Mouse (Mus musculus): ENCODE data around the gene Rassf3.

Gene Rassf3

DNA sequence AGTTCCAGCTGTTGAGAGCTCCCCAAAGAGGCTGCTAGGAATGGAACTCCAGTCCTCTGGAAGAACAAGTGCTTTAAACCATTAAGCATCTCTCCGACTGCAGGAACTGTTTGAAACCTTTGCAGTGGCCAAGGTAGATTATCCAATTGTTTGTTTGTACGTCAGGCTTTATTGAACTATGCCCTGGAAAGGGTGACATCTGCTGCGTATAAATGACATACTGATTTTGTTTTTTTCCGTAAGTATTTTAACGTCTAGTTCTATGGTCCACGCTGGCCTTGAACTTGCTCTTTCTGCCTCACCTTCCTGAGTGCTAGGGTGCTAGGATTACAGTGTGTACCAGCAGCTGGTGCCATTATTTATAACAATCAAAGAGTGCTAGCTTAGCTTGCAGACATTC, 13.8 kb upstream of the Rassf3 start:
- DNase-seq (ENCODE audit: inconsistent ontology term) = no peak

DNA sequence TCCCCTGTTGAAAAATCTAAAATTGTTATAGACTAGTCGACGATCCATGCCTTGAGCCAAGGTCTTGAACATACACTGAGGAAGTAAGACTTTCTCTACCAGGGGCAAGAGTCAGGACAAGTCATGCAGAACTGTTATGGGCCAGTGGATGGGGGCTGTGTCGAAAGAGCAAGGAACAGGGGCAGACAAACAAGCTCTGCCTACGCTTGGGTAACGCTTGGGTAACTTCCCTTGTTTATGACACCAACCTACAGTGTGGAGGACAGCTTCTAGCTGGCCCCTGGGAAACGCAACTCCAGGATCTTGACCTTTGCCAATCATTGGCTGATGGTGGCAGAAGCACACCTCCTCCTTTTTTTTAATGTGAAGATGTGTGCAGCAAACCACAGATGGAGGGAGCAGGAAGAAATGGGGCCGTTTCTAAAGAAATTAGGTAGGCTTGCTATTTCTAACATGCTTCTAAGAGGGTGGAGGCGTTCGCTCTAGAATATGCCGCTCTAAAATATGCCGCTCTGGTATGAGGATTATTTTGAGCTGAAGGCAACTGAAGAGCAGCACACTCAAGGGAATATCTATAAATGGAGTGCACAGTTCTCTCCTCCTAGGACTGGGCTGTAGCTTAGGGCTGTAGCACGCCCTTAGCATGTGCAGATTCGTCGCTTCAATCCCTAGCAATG, 12.6 kb upstream of the Rassf3 start:
- no peak for DNase-seq (ENCODE audit: inconsistent ontology term)

DNA sequence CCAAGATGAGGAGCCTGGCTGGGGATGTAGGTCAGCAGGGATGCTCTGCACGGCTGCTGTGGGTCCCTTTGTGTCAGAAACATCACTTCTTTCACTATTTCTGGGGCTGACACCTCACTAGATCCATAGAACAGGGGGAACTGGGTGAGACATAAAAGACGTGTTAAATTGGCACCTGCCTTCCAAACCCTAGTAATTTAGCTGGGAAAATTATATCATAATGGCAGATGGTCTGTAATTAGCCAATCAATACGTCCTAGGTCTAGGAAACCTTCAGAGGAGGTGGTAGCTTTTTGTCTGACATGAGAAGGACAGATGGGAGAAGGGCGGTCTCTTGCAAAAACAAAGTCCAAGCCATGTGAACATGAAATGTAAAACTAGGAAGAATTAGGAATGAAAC, 11.6 kb upstream of the Rassf3 start:
- DNase-seq (ENCODE audit: inconsistent ontology term) = no peak

- DNase-seq (ENCODE audit: inconsistent ontology term) = no peak
Measured at GRCm38 (mm10) chr10:121486350-121486749, 10.2 kb upstream of the Rassf3 start.

- no peak for DNase-seq (ENCODE audit: inconsistent ontology term)
Measured at GRCm38 (mm10) chr10:121483364-121483763, 7.2 kb upstream of the Rassf3 start.

GRCm38 (mm10) chr10:121481141-121481540, 5.0 kb upstream of the Rassf3 start:
- DNase-seq (ENCODE audit: inconsistent ontology term) = no peak

- no peak for DNase-seq (ENCODE audit: inconsistent ontology term)
Measured at GRCm38 (mm10) chr10:121479987-121480386, 3.8 kb upstream of the Rassf3 start.

DNA sequence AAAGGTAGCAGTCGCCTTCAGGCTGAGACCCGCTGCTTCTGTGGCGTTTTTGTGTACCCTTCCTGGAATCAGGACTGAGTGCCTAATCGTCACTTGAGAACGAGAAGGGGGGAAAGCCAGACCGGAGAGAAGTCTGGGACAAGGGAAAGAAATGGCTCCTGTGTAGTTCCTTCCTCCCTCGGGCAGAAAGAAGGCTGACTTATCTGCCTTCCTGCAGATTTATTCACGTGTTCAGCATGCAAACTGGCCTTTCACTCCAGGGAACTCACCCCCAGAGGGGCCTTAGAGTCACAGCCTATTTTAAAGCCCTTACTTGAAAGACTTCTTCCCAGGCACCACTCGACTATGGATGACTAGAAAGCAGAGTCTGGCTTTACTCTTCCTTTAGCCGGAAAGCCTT, 1.3 kb upstream of the Rassf3 start:
- DNase-seq (ENCODE audit: inconsistent ontology term) = no peak

DNA sequence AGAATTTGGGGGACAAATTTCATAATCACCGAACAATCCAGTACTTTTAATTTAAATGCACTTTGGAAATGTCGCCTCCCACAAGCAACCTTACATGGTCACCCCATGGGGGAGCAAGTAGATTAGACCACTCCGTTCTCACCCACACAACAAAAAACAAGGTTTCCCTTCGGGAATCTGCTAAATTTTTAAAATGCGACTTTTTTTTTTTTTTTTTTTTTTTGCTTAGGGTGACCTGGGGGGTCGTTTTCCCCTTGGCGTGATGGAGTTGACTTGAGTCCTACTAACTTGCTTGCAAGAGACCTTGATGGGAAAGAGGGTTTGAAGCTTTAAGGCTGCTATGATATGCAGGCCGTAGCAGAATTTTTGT, 806 bp upstream of the Rassf3 start:
- no peak for DNase-seq (ENCODE audit: inconsistent ontology term)

GRCm38 (mm10) chr10:121475672-121476146, 438 bp downstream of the Rassf3 start:
- DNase-seq (ENCODE audit: inconsistent ontology term) = peak; percentile 52

- DNase-seq (ENCODE audit: inconsistent ontology term) = peak; percentile 13
Measured at GRCm38 (mm10) chr10:121475101-121475671, 961 bp downstream of the Rassf3 start.

DNA sequence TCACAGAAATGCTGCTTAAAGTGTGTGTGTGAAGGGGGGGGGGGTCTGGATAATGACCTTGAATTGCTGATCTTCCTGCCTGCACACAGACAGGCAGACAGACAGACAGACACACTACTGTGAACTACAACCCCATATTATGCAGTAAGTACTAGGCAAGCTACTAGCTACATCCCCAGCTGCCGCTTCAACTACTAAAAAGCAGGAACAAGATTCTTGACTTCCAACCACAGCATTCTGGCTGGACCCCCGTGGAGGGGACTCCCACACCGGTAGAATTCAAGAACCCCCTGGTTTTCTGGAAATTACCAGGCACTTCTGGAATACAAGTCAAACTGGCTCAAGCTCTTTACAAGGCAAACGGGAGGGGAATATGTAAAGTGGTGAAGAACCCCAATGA, 1.9 kb downstream of the Rassf3 start:
- DNase-seq (ENCODE audit: inconsistent ontology term) = no peak

DNA sequence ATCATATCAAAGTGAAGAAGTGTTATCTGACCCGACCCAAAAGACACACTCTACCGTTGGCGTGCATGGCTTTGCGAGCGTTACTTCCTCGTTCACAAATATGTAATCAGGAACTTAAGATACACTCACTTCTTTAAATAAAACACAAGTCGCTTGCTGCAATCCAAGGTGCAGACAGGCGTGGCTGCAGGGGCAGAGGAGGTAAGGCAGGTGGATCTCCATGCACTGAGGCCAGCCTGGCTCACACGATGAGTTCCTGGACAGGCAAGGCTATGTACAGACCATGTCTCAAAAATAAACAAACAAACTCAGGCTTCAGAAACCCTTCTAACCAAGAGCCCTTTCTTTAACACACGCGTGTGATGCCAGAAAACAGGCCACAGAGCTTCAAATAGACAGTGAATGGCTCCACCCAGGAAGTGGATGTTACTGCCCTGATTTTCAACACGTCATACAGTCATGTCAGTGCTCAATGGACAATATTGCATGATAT, 2.4 kb downstream of the Rassf3 start:
- no peak for DNase-seq (ENCODE audit: inconsistent ontology term)

GRCm38 (mm10) chr10:121472593-121473217, 3.4 kb downstream of the Rassf3 start:
- DNase-seq (ENCODE audit: inconsistent ontology term) = no peak

DNA sequence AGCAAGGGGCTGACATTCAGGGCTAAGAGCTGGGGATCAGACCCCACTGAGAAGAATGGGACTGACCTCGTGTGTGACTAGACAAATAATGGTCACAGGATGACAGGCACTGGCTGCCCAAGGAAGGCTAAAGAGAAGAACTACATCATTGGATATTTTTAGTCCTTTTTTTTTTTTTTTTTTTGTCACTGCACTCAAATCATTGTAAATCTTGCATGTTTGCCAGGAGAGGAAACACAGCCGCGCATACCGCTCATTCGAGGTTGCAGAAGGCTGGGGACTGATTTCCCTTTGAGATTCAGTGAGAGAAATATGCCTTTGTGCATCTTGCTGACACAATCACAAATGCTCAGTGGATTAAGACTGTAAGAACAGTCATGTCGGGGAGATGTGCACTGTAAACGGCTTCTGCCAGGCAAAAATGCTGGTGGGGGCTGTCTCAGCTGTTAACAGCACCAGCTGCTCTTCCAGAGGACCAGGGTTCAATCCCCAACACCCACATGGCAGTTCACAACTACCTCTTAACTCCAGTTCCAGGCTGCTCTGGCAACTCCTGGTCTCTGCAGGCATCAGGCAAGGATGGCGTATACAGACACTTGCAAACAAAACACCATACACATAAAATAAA, 4.5 kb downstream of the Rassf3 start:
- peak; percentile 74 for DNase-seq (ENCODE audit: inconsistent ontology term)

GRCm38 (mm10) chr10:121469625-121470024, 6.5 kb downstream of the Rassf3 start:
- no peak for DNase-seq (ENCODE audit: inconsistent ontology term)

DNA sequence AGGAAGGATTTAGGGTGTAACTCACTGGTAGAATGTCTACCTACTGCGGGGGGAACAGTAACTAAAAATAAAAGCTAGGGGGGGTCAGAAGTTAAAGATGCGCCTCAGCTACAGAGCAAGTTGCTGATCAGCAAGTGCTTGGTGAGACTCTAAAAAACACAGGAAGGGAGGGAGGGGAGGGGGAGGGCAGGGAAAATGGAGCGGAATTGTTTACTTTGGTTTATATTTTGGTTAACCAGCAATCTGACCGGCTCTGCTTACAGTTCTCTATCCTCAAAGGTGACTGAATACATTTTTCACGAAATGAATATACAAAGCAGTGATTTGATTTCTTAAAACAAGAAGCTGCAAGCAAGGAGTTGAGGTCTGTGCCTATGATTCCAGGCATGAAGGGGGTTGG, 7.2 kb downstream of the Rassf3 start:
- DNase-seq (ENCODE audit: inconsistent ontology term) = no peak

- no peak for DNase-seq (ENCODE audit: inconsistent ontology term)
Measured at GRCm38 (mm10) chr10:121468261-121468660, 7.9 kb downstream of the Rassf3 start.

DNA sequence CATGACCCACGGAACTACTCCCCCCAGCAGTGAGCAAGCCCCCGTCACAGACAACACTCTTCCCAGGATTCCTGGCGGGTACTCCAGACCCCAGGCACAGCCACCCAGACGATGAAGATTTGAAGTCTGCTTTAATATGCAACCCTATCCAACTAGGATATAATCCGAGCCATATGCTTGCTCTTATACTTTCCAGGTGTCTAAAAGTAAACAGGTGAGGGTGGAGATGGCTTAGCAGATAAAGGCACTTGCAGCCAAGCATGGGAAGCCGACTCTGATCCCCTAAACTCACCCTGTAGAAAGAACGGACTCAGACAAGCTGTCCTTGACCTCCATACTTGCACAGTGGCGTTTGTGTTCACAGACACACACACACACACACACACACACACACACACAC, 8.4 kb downstream of the Rassf3 start:
- DNase-seq (ENCODE audit: inconsistent ontology term) = no peak

DNA sequence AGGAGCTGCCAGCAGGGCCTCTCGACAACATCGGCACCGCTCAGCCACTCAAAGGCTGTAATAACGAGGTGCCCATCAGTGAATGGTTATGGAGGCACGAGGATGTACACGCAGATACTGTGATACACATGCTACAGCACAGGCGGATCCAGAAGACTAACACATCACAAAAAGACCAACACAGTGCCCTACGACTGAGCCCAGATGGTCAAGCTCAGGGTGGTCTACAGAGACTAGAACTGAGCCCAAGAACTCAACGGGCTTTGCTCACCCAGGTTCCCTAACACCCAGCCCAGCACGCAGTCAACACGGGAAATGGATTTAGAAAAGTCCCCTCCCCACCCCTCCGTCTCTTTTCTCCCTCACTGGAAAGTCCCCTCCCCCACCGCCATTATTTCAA, 9.1 kb downstream of the Rassf3 start:
- no peak for DNase-seq (ENCODE audit: inconsistent ontology term)

DNA sequence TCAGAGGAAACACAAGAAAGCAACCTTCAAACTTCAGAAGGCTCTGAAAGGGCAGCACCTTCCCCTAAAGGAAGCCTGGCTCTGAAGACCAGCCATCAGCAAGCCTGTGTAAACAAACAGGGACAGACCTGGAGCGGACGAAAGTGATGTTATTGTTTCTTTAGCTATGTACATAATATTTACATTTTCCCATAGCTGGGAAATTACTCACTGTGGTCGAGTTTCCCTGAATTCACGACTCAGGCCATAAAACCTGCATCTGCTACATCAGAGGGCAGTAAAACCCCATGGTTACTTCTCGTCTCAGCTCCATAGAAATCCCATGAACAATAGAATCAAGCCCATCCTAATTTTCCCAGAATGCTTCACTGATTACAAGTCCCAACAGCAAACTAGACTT, 11.1 kb downstream of the Rassf3 start:
- no peak for DNase-seq (ENCODE audit: inconsistent ontology term)

DNA sequence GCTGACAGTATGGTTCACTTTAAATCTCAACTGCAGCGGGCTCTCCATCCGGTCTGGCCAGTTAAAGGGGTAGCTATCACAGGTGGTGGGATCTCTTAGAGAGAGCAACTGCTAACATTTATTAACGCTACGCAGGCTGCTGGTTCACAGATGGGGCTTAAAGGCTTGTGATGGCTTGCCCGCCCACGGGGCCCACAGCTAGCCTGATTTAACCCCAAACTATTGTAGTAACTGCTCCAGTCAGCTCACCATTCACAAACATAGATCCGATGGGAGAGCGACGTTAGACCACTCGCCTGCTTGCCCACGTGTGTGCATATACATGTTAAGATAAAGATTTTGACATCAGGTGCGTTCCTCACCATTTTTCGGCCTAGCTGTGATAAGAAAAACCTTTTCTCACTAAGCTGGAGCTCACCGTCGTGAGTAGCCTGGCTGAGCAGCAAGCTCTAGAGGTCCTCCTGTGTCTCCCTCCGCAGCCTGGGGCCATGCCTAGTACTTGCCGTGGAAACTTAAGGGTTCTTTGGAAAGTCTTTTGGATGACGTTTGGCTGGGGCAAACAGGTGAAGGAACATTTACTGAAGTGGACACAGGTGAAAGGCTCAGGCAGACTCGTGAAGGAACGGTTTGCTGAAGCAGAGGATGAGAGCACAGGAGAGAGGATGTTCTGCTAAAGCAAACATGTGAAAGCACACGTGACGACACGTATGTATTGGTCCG, 13.8 kb downstream of the Rassf3 start:
- DNase-seq (ENCODE audit: inconsistent ontology term) = peak; percentile 48
